Mouse (Mus musculus): ENCODE measurements at regions not wholly inside any gene's neighbourhood (a gene's known extent, or its start where the extent isn't known, plus 50 kb on each side); places are given as distances from the start of the nearest gene placed in this dataset.

- 68% methylated on average over 20 of the region's 20 CpGs for WGBS
- peaks cover 4% of the 10 kb centered on the region; the same call in 1 of the 2 replicates for H3K4me1 ChIP-seq (ENCODE audit: control insufficient read depth, insufficient read depth, low read length)
- H3K27ac ChIP-seq (ENCODE audit: insufficient read depth, low read depth, low read length) = 0 out of 2 replicates have a peak overlapping the region, but pooled peaks have one; percentile 10
- no peak overlapping the region for H3K4me3 ChIP-seq (ENCODE audit: insufficient read depth, low read depth, low read length)
- TF ChIP-seq CTCF (IDR thresholded peaks at IDR 0.05; ENCODE audit: insufficient read depth, low read depth, low read length) (no peak), POLR2A (IDR thresholded peaks at IDR 0.05; ENCODE audit: insufficient read depth, low read depth, low read length) (no peak)
Observed at GRCm38 (mm10) chr10:56920711-56921672, 543.9 kb downstream of the Gja1 start.

- Histone ChIP-seq H3K4me1 (ENCODE audit: control insufficient read depth, insufficient read depth, low read length) (no peaks in the 10 kb centered on the region), H3K4me3 (ENCODE audit: insufficient read depth, low read depth, low read length) (no peak overlapping the region), H3K27ac (ENCODE audit: insufficient read depth, low read depth, low read length) (no peak overlapping the region)
- no peak for TF ChIP-seq CTCF (IDR thresholded peaks at IDR 0.05; ENCODE audit: insufficient read depth, low read depth, low read length)
- TF ChIP-seq POLR2A (IDR thresholded peaks at IDR 0.05; ENCODE audit: insufficient read depth, low read depth, low read length) = no peak
- WGBS = 57% methylated on average over 4 of the region's 4 CpGs
Observed at GRCm38 (mm10) chr10:56935174-56935573, 551.0 kb upstream of the Hsf2 start.

GRCm38 (mm10) chr10:56941972-56942371, 544.2 kb upstream of the Hsf2 start:
- H3K27ac ChIP-seq (ENCODE audit: insufficient read depth, low read depth, low read length) = no peak overlapping the region
- no peak overlapping the region for H3K4me3 ChIP-seq (ENCODE audit: insufficient read depth, low read depth, low read length)
- WGBS = 69% methylated on average over 4 of the region's 4 CpGs
- TF ChIP-seq CTCF (IDR thresholded peaks at IDR 0.05; ENCODE audit: insufficient read depth, low read depth, low read length) = no peak
- no peak for TF ChIP-seq POLR2A (IDR thresholded peaks at IDR 0.05; ENCODE audit: insufficient read depth, low read depth, low read length)
- no peaks in the 10 kb centered on the region for H3K4me1 ChIP-seq (ENCODE audit: control insufficient read depth, insufficient read depth, low read length)

DNA sequence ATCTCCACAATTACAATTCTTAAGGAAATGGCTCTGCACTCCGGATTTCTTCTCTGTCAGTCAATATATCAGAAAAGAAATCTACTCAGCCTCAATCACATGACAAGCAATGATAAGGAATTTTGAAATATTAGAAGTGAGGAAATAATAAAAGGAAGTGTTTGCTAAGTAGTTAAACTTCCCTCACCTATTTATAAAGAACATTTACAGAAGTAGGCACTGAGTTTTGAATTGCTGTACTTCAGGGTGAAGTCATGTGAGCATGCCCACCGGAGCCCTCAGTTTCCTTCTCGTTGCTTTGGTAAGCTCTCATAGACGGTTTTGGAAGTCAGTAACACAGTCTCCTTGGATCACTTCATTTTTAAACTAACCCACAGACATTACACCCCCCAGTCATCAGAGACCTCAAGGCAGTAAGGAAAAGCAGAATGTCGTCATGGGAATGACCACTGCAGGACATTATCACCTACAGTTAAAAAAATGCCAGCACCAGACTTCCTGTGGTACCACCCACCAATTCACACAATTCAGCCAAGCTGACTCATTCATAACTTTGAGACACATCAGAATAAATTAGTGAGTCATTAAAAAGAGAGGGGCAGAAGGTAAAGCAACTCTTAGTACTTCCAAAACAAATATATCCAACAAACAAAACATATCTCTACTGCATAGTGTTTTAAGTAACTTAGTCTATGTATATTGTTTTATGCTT, 541.6 kb upstream of the Hsf2 start:
- no peaks in the 10 kb centered on the region for H3K4me1 ChIP-seq (ENCODE audit: control insufficient read depth, insufficient read depth, low read length)
- 85% methylated on average over 5 of the region's 5 CpGs for WGBS
- H3K4me3 ChIP-seq (ENCODE audit: insufficient read depth, low read depth, low read length) = no peak overlapping the region
- TF ChIP-seq POLR2A (IDR thresholded peaks at IDR 0.05; ENCODE audit: insufficient read depth, low read depth, low read length) = no peak
- no peak for TF ChIP-seq CTCF (IDR thresholded peaks at IDR 0.05; ENCODE audit: insufficient read depth, low read depth, low read length)
- H3K27ac ChIP-seq (ENCODE audit: insufficient read depth, low read depth, low read length) = no peak overlapping the region

GRCm38 (mm10) chr10:56956728-56957127, 529.5 kb upstream of the Hsf2 start:
- H3K27ac ChIP-seq (ENCODE audit: insufficient read depth, low read depth, low read length) = no peak overlapping the region
- H3K4me3 ChIP-seq (ENCODE audit: insufficient read depth, low read depth, low read length) = no peak overlapping the region
- H3K4me1 ChIP-seq (ENCODE audit: control insufficient read depth, insufficient read depth, low read length) = no peaks in the 10 kb centered on the region
- WGBS = 47% methylated on average over 2 of the region's 2 CpGs
- no peak for TF ChIP-seq POLR2A (IDR thresholded peaks at IDR 0.05; ENCODE audit: insufficient read depth, low read depth, low read length)

DNA sequence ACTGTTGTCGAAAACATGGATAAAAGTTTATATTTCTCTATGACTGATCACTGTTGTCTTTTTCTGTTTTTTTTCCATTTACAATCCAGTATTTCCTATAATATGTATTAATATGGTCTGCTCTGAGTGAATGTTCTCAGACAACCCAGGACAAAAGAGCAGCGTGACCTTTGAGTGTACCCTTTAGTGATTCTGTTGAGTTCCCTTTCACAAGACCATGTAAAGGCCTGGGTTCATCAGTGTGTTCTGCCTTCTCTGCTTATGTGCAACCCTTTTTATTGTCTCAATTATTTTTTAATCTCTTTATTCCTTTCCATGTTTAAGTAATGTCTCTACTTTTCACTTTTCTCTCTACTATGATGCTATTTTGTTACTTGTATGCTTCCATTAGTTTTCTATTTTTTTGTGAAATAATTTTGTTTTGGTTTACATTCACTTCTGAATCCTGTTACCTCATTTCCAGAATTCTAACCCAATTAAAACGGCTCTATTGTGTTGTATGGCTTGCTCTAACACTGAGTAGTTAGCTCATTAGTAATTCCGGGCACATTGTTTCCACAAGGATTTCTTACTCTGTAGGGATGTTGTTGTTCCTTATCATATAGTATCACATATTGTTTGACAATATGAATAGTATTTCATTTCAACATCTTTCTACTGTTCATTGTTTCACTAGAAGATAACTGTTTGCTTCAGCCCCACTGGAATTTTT, 523.9 kb upstream of the Hsf2 start:
- TF ChIP-seq CTCF (IDR thresholded peaks at IDR 0.05; ENCODE audit: insufficient read depth, low read depth, low read length) = no peak
- TF ChIP-seq POLR2A (IDR thresholded peaks at IDR 0.05; ENCODE audit: insufficient read depth, low read depth, low read length) = no peak
- WGBS = 71% methylated on average over 4 of the region's 4 CpGs
- Histone ChIP-seq H3K4me3 (ENCODE audit: insufficient read depth, low read depth, low read length) (no peak overlapping the region), H3K4me1 (ENCODE audit: control insufficient read depth, insufficient read depth, low read length) (no peaks in the 10 kb centered on the region), H3K27ac (ENCODE audit: insufficient read depth, low read depth, low read length) (no peak overlapping the region)

- 71% methylated on average over 3 of the region's 3 CpGs for WGBS
- Histone ChIP-seq H3K27ac (ENCODE audit: insufficient read depth, low read depth, low read length) (no peak overlapping the region), H3K4me1 (ENCODE audit: control insufficient read depth, insufficient read depth, low read length) (no peaks in the 10 kb centered on the region), H3K4me3 (ENCODE audit: insufficient read depth, low read depth, low read length) (no peak overlapping the region)
- no peak for TF ChIP-seq CTCF (IDR thresholded peaks at IDR 0.05; ENCODE audit: insufficient read depth, low read depth, low read length)
- no peak for TF ChIP-seq POLR2A (IDR thresholded peaks at IDR 0.05; ENCODE audit: insufficient read depth, low read depth, low read length)
Observed at GRCm38 (mm10) chr10:56963215-56963614, 523.0 kb upstream of the Hsf2 start.

GRCm38 (mm10) chr10:56968913-56969312, 517.3 kb upstream of the Hsf2 start:
- Histone ChIP-seq H3K4me3 (ENCODE audit: insufficient read depth, low read depth, low read length) (no peak overlapping the region), H3K27ac (ENCODE audit: insufficient read depth, low read depth, low read length) (no peak overlapping the region), H3K4me1 (ENCODE audit: control insufficient read depth, insufficient read depth, low read length) (no peaks in the 10 kb centered on the region)
- TF ChIP-seq CTCF (IDR thresholded peaks at IDR 0.05; ENCODE audit: insufficient read depth, low read depth, low read length) = no peak
- no peak for TF ChIP-seq POLR2A (IDR thresholded peaks at IDR 0.05; ENCODE audit: insufficient read depth, low read depth, low read length)
- 71% methylated on average over 1 of the region's 1 CpGs for whole genome bisulfite sequencing

Measured in olfactory bulb, adult 2 months (tissue).